Mouse (Mus musculus) liver, postnatal 0 days (tissue): Measurements from ENCODE around the gene Bbx.

Source experiments
- CTCF ChIP-seq: sonication (generic); IDR thresholded peaks from 2 replicates; pipeline ENCODE4 v1.5.1; 2016; ENCODE audit warnings: antibody characterized with exemption, low read depth
- EP300 ChIP-seq: IDR thresholded peaks from 2 replicates; pipeline ENCODE4 v1.6.1; 2016; ENCODE audit warnings: antibody characterized with exemption, low read depth, mild to moderate bottlenecking

- TF ChIP-seq CTCF, result no peak
- TF ChIP-seq EP300, result no peak
Measured at GRCm38 (mm10) chr16:50311588-50311987, 120.6 kb downstream of the Bbx start.
